Mouse (Mus musculus): ENCODE results near the gene Fuca1. TPM values are rescaled to one million over a fixed set of nuclear protein-coding genes. Genes with fewer than 3 reads are reported as not detected.

Gene Fuca1
- polyA plus RNA-seq, 1 experiment, result 92.2 TPM

DNA sequence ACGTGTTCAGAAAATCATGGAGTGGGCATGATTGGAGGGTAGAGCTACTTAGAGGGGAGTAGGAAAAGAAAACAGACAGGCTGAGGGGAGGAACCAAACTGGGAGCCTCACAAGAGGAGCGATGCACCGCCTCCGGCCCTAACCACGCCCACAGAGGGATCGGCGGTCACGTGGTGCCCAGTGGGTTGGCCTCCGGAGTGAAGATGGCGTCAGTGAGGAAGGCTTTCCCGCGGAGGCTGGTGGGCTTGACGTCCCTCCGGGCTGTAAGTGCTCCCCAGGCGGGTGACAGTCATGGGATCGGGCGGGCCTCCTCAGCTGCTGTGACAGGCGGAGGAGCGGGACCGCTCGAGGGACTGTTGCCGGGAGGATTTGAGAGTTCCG, 25.7 kb downstream of the Fuca1 start, which contains the start of gene Hmgcl:
Gene Hmgcl (plus strand): TSS at position 171 of the 381 bp plus-strand sequence.
- Histone ChIP-seq H3K4me1 (ENCODE audit: control insufficient read depth, insufficient read depth, low read length) (no peaks in the 10 kb centered on the region), H3K27ac (ENCODE audit: insufficient read depth, low read length) (peak within 1 kb of the TSS; percentile 26), H3K4me3 (ENCODE audit: insufficient read depth, low read length) (peak within 1 kb of the TSS; percentile 79)
- TF ChIP-seq POLR2A (IDR thresholded peaks at IDR 0.05; ENCODE audit: low read depth, low read length) (peak; percentile 95), CTCF (IDR thresholded peaks at IDR 0.05; ENCODE audit: borderline replicate concordance, insufficient read depth, low read length) (no peak)

DNA sequence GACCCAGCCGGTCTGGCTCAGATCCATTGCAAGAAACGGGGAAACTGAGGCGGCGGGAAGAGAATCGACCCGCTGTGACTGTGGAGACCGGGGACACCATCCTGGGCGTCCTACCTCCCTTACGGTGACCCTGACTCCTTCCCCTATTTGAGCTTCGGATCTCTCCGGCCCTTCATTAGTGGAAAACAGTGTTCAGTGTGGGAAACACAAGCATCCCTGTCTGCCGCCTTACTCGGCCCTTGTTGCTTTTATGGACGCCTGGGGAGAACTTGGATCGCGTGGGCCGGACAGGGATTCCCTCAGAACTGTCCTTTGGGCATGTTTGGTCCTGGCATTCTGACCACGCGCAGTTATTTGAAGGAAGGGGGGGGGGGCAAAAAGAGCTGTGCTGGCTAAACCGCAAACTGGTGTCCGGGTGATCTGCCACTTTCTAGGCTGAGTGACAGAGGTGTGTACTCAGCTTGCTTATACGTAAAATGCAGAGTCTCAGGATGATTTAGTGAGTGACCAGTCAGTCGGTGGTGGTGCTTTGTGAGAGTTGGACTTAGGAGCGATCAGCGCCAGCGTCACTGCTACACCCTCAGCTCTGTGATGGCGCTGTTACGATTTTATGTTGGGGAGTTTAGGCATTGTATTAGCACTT, 26.2 kb downstream of the Fuca1 start:
- TF ChIP-seq CTCF (IDR thresholded peaks at IDR 0.05; ENCODE audit: borderline replicate concordance, insufficient read depth, low read length), result no peak
- 0 out of 2 replicates have a peak, but pooled peaks have one; percentile 36 for TF ChIP-seq POLR2A (IDR thresholded peaks at IDR 0.05; ENCODE audit: low read depth, low read length)
- Histone ChIP-seq H3K4me3 (ENCODE audit: insufficient read depth, low read length) (peak overlapping the region; percentile 79), H3K4me1 (ENCODE audit: control insufficient read depth, insufficient read depth, low read length) (no peaks in the 10 kb centered on the region), H3K27ac (ENCODE audit: insufficient read depth, low read length) (peak overlapping the region; percentile 26)

DNA sequence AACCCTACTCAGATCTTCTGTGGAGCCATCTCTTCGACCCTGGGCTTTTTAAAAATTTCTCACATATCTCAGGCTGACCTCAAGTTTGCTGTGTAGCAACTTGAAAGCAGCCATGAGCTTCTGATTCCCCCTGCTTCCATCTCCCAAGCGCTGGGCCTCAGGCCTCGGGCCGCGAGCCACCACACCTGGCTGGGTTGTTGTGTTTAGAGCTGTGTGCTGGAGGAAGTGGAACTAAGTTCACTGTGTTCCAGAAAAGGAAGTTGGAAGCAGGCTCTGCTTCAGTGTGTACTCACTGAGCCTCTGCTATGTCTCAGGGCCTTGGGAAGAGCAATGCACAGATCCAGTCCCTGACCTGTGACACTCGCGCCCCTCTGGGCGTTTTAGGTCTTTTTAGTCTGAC, 27.6 kb downstream of the Fuca1 start:
- Histone ChIP-seq H3K4me3 (ENCODE audit: insufficient read depth, low read length) (no peak overlapping the region), H3K27ac (ENCODE audit: insufficient read depth, low read length) (no peak overlapping the region), H3K4me1 (ENCODE audit: control insufficient read depth, insufficient read depth, low read length) (no peaks in the 10 kb centered on the region)
- no peak for TF ChIP-seq CTCF (IDR thresholded peaks at IDR 0.05; ENCODE audit: borderline replicate concordance, insufficient read depth, low read length)
- no peak for TF ChIP-seq POLR2A (IDR thresholded peaks at IDR 0.05; ENCODE audit: low read depth, low read length)

DNA sequence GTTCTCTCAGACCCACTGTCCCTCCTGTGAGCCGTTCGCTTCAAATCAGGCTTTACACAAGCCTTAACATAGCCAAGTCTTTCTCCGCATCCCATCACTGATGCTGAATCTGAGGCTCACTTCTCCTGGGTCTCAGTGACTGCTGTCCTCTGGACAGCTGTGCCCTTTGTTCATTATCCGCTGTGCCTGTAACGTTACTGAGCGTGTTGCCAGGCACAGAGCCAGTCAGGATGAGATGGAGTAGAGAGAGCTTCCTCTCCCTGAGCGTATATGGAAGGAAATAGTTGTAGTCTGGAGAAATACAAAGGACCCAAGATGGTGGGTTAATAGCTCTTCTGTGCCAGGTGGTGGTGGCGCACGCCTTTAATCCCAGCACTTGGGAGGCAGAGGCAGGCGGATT, 28.9 kb downstream of the Fuca1 start:
- TF ChIP-seq CTCF (IDR thresholded peaks at IDR 0.05; ENCODE audit: borderline replicate concordance, insufficient read depth, low read length) (no peak), POLR2A (IDR thresholded peaks at IDR 0.05; ENCODE audit: low read depth, low read length) (no peak)
- Histone ChIP-seq H3K4me1 (ENCODE audit: control insufficient read depth, insufficient read depth, low read length) (no peaks in the 10 kb centered on the region), H3K27ac (ENCODE audit: insufficient read depth, low read length) (no peak overlapping the region), H3K4me3 (ENCODE audit: insufficient read depth, low read length) (no peak overlapping the region)

DNA sequence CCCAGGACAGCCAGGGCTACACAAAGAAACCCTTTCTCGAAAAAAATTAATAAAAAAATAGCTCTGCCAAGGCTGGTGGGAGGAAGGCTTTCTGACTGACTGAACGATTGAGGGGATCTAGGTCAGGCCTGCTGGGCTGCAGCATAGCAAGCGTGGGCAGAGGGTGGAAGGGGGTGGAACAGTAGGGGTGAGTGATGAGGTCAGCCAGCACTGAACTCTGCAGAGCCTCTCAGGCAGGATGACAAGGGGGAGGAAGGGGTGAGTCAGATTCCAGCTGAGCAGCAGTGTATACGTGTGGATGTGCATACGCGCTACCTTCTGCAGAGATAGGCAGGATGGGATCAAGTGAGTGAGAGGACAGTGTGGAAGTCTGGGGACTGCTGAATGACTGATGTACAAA, 29.4 kb downstream of the Fuca1 start:
- no peaks in the 10 kb centered on the region for H3K4me1 ChIP-seq (ENCODE audit: control insufficient read depth, insufficient read depth, low read length)
- no peak overlapping the region for H3K4me3 ChIP-seq (ENCODE audit: insufficient read depth, low read length)
- H3K27ac ChIP-seq (ENCODE audit: insufficient read depth, low read length), result no peak overlapping the region
- TF ChIP-seq POLR2A (IDR thresholded peaks at IDR 0.05; ENCODE audit: low read depth, low read length), result no peak
- no peak for TF ChIP-seq CTCF (IDR thresholded peaks at IDR 0.05; ENCODE audit: borderline replicate concordance, insufficient read depth, low read length)

DNA sequence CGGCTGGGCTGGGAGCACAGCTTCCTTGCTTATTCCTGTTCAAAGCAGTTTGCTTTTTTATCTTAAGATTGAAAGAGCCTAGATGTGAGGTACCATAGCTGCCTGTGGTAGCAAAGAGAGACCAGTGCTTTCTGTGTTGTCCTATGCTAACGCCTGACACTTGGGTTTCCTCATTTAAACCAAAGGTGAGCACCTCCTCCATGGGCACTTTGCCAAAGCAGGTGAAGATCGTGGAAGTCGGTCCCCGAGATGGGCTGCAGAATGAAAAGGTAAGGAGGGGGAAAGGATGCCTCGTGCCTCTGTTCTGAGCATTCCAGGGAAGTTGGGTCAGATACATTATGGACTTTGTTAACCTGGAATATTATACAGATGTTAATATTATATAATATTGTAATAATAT, 29.8 kb downstream of the Fuca1 start:
- Histone ChIP-seq H3K4me3 (ENCODE audit: insufficient read depth, low read length) (no peak overlapping the region), H3K27ac (ENCODE audit: insufficient read depth, low read length) (no peak overlapping the region), H3K4me1 (ENCODE audit: control insufficient read depth, insufficient read depth, low read length) (no peaks in the 10 kb centered on the region)
- no peak for TF ChIP-seq CTCF (IDR thresholded peaks at IDR 0.05; ENCODE audit: borderline replicate concordance, insufficient read depth, low read length)

DNA sequence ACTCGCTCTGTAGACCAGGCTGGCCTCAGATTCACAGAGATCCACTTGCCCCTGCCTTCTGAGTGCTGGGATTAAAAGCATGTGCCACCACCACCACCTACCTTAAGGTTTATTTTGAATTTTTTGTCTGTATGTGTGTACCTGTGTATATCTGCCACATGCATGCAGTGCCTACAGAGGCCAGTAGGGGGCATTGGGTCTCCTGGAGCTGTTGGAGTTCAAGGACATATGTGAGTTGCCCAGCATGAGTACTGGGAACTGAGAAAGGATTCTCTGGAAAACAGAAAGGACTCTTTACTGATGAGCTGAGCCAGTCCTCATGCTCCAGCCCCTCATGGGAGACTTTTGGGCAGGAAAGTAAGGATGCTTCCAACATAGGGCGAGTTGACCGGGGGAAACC, 31.0 kb downstream of the Fuca1 start:
- H3K4me1 ChIP-seq (ENCODE audit: control insufficient read depth, insufficient read depth, low read length), result no peaks in the 10 kb centered on the region
- TF ChIP-seq CTCF (IDR thresholded peaks at IDR 0.05; ENCODE audit: borderline replicate concordance, insufficient read depth, low read length), result no peak
- H3K27ac ChIP-seq (ENCODE audit: insufficient read depth, low read length), result no peak overlapping the region
- H3K4me3 ChIP-seq (ENCODE audit: insufficient read depth, low read length), result no peak overlapping the region

DNA sequence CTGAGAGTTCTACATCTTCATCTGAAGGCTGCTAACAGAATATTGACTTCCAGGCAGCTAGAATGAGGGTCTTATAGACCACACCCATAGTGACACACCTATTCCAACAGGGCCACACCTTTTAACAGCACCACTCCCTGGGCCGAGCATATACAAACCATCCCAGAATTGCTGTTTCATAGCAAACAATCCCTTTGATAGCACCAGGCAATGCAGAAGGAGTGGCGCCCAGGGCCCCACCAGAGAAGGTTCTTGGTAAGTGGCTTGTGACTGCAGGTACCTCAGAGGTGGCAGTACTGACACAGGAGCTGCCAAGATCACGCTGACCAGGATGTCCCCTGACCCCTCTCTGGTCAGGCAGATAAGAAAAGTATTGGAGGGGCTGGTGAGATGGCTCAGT, 32.6 kb downstream of the Fuca1 start:
- Histone ChIP-seq H3K4me1 (ENCODE audit: control insufficient read depth, insufficient read depth, low read length) (no peaks in the 10 kb centered on the region), H3K4me3 (ENCODE audit: insufficient read depth, low read length) (no peak overlapping the region), H3K27ac (ENCODE audit: insufficient read depth, low read length) (no peak overlapping the region)
- TF ChIP-seq POLR2A (IDR thresholded peaks at IDR 0.05; ENCODE audit: low read depth, low read length), result no peak
- no peak for TF ChIP-seq CTCF (IDR thresholded peaks at IDR 0.05; ENCODE audit: borderline replicate concordance, insufficient read depth, low read length)

DNA sequence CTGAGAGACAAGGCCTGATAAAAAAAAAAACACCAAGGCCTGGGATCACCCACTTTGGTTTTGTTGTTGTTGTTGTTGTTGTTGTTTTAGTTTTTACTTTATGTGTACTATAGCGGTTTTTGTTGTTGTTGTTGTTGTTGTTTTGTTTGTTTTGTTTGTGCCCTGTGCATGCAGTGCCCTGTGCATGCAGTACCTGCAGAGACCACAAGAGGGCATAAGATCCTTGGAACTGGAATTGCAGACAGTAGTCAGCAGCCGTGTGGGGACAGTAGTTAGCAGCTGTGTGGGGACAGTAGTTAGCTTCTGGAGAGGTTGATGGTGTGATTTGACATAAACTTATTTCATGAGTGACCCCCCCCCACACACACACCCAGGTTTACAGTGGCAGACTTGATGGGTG, 33.7 kb downstream of the Fuca1 start:
- H3K4me3 ChIP-seq (ENCODE audit: insufficient read depth, low read length), result no peak overlapping the region
- TF ChIP-seq POLR2A (IDR thresholded peaks at IDR 0.05; ENCODE audit: low read depth, low read length) (no peak), CTCF (IDR thresholded peaks at IDR 0.05; ENCODE audit: borderline replicate concordance, insufficient read depth, low read length) (peak; percentile 77; the same call in 1 of the 2 replicates)
- H3K4me1 ChIP-seq (ENCODE audit: control insufficient read depth, insufficient read depth, low read length), result no peaks in the 10 kb centered on the region
- no peak overlapping the region for H3K27ac ChIP-seq (ENCODE audit: insufficient read depth, low read length)

DNA sequence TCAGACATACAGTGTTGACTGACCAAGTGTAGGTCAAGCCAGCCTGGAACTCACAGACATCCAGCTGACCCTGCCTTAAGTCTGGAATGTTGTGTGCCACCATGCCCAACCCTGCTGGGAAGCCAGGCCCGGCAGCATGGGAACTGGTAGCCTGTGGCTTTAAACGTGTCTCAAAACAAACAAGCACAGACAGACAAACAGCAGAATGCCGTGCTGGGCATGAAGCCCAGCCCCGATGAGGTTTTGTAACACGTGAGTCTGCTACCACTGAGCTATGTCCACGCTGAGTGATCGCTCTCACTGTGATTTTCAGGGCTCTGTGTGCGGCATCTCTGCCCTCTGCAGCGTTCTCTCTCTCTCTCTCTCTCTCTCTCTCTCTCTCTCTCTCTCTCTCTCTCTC, 35.4 kb downstream of the Fuca1 start:
- no peak overlapping the region for H3K27ac ChIP-seq (ENCODE audit: insufficient read depth, low read length)
- TF ChIP-seq CTCF (IDR thresholded peaks at IDR 0.05; ENCODE audit: borderline replicate concordance, insufficient read depth, low read length) (no peak), POLR2A (IDR thresholded peaks at IDR 0.05; ENCODE audit: low read depth, low read length) (no peak)
- H3K4me1 ChIP-seq (ENCODE audit: control insufficient read depth, insufficient read depth, low read length), result no peaks in the 10 kb centered on the region
- H3K4me3 ChIP-seq (ENCODE audit: insufficient read depth, low read length), result no peak overlapping the region

Data from embryonic fibroblast, embryonic 13.5 days (primary cell).